Mouse (Mus musculus): Measurements from ENCODE around the gene Nck2.

Nck2 gene

GRCm38 (mm10) chr1:43497951-43498350, 53.6 kb downstream of the Nck2 start:
- DNase-seq (ENCODE audit: low read depth in 2 of 2, low spot score in 2 of 2): no peak

DNA sequence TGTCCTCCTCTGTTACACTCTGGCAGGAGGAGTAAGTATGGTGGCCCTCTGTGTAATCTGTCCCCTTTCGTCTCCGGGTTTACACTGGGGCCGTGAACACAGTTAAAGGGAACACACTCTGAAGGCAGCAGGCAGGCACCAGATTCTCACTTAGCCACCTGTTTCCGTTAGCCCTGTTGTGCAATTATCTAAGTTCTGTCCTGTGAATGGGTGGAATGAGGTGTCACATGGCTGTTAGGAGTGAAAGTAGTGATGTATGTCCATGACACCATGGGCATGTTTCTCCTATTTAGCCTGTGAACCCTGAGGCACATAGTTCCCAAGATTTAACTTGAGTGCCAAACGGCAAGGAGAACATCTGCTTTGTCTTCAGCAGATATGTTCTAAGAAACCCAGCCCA, 55.7 kb downstream of the Nck2 start:
- DNase-seq (ENCODE audit: low read depth in 2 of 2, low spot score in 2 of 2): no peak

DNA sequence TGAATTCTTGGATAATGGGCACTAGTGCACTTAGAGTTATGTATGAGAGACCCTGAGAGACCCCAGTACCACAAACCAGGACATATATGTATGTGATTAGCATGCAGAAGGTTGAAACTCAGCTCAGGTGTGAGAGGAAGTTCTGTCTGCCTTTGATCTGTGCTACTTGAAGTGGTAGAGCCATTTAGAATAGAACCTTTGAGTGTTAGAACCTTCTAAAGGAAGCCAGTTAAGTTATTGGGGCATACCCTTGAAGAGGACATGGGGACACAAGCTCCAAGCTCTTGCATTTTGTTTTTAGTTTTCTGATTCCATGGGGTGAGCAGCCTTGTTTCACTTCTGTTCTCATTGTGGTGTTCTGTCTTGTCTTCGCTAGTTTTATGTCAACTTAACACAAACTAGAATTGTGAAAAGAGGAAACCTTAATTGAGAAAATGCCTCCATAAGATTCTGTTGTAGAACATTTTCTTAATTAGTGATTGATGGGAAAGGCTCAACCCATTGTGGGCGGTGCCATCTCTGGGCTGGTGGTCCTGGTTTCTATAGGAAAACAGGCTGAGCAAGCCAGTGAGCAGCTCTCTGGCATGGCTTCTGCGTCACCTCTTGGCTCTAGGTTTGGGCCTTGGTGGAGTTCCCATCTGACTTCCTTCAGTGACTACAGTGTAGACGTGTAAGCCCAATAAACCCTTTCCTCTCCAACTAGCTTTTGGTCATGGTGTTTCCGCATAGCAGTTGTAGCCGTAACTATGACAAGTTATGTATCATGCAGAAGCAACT, 57.0 kb downstream of the Nck2 start:
- DNase-seq (ENCODE audit: low read depth in 2 of 2, low spot score in 2 of 2): peak in 1 of 2 experiments; percentile 30

DNA sequence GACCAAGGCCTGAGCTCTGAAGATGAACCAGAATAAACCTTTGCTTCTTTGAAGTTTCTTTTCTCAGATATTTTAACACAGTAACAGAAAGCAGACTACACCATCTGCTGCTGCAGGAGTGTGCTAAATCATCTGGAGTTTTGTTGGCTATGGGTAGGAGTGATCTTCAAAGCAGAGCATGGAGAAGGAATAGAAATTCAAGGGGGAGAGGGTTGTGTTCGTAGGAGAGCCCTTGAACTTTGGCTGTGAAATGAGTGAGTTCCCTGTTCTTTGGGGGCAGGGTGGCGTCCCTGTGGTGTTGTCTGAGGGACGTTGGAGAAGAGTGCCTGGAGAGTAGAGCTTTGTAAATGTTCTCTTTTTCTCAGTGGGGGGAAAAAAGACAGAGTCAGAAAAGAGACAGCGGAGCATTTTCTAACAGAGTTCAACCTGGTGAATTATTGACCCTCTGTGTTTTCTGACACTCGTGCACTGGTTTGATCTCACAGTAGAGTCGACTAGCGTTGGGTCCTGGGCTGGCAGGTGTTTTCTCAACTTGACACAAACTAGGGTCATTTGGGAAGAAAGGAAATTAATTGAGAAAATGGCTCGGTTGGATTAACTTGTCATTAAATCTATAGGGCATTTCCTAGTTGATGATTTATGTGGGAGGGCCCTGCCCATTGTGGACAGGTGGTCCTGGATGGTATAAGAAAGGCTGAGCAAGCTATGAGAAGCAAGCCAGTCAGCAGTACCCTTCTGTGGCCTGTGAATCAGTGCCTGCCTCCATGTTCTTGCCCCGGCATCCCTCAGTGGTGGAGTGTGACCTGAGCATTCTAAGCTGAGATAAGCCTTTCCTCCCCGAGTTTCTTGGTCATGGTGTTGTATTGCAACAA, 57.8 kb downstream of the Nck2 start:
- DNase-seq (ENCODE audit: low read depth in 2 of 2, low spot score in 2 of 2): no peak

- no peak for DNase-seq (ENCODE audit: low read depth in 2 of 2, low spot score in 2 of 2)
These were observed 58.4 kb downstream of the Nck2 start for GRCm38 (mm10) chr1:43502792-43503146.

- DNase-seq (ENCODE audit: low read depth in 2 of 2, low spot score in 2 of 2): no peak
These were observed 58.9 kb downstream of the Nck2 start for GRCm38 (mm10) chr1:43503261-43503660.

GRCm38 (mm10) chr1:43503676-43504075, 59.3 kb downstream of the Nck2 start:
- DNase-seq (ENCODE audit: low read depth in 2 of 2, low spot score in 2 of 2): no peak

GRCm38 (mm10) chr1:43504235-43504634, 59.9 kb downstream of the Nck2 start:
- DNase-seq (ENCODE audit: low read depth in 2 of 2, low spot score in 2 of 2): no peak

- no peak for DNase-seq (ENCODE audit: low read depth in 2 of 2, low spot score in 2 of 2)
These were observed 62.3 kb downstream of the Nck2 start for GRCm38 (mm10) chr1:43506638-43507037.

- no peak for DNase-seq (ENCODE audit: low read depth in 2 of 2, low spot score in 2 of 2)
These were observed 63.4 kb downstream of the Nck2 start for GRCm38 (mm10) chr1:43507809-43508208.

- peak; percentile 16 to 28 for DNase-seq (ENCODE audit: low read depth in 2 of 2, low spot score in 2 of 2)
These were observed 66.9 kb downstream of the Nck2 start for GRCm38 (mm10) chr1:43511256-43511655.

DNA sequence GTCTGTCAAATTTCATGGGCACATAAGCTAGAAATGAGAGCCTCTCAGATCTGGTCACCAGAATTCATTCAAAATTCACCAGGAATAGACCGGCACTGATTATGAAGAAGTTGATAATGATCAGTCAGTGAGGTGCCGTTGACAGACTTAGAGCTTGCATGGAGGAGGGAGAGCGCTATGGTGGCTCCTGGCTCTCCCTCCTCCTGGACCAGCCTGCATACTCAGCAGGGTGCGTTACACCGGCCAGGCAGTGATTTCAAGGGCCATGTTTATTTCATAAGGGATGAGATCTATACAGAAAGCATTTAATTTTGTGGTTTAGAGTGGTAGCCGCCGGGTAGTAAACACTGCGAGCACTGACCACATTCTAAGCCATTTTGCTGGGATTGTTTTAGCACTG, 67.3 kb downstream of the Nck2 start:
- no peak for DNase-seq (ENCODE audit: low read depth in 2 of 2, low spot score in 2 of 2)

DNA sequence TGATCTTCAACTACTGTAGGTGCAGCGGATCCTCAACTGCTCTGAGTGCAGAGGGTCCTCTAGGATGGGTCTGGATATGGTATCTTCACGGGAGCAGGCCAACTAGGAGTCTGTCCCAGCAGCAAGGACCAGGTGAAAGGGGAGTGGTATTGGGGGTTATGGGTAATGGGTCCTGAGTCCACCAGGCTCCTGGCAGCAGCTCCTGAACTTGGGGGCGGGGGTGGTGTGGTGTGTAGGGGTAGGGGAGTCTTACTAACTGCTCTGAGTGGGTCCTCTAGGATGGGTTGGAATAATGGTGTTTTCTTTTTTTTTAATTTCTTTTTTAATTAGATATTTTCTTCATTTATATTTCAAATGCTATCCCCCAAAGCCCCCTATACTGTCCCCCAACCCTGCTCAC, 73.0 kb downstream of the Nck2 start:
- no peak for DNase-seq (ENCODE audit: low read depth in 2 of 2, low spot score in 2 of 2)

DNA sequence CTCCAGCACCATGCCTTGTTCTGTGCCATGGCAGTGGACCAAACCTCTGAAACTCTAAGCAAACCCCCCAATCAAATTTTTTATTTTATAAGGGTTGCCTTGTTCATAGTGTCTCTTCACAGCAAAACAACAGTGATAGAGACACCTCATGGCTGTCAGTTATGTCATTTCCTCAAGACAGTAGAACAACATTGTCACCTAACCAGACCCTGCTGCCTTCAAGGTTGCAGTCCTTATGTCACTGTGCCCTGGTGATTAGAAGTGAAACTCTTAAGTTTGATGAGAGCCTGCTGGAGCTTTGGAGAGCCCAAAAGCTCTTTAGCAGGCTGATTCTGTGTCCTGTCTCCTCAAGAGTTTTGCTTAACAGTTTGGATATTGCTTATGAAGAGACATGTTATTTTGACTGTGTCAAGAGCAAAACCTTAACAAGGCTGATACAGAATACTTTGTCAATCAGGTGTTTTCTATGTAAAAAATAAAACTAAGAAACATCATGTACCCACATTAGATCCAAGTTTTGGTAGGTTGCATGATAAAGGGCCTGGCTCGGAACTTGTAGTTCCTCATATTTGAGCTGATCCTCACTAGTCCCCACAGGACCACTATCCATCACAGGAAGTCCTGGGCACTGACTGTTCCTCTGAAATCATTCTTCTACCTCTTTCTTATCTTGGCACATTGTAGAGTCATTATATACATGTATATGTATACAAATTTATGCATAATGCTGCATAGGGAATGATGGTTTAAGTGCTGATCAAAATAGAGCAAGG, 76.0 kb downstream of the Nck2 start:
- DNase-seq (ENCODE audit: low read depth in 2 of 2, low spot score in 2 of 2): no peak

DNA sequence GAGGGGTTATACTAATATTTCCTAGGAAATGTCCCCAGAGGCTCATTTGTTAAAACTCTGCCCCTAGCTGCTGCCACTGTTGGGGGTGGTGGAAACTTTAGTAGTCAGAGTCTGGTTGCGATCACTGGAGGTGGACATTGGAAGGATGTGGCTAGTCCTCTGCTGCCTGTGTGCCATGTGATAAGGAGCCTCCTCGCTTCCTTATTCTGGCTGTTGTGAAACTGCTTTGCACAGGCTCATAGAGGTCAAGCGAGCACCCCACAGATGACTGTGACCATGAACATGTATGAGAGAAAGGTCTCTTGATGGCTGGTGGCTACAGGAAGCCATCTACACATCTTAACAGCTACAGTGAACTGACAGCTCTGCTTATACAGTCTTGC, 76.6 kb downstream of the Nck2 start:
- no peak for DNase-seq (ENCODE audit: low read depth in 2 of 2, low spot score in 2 of 2)

DNA sequence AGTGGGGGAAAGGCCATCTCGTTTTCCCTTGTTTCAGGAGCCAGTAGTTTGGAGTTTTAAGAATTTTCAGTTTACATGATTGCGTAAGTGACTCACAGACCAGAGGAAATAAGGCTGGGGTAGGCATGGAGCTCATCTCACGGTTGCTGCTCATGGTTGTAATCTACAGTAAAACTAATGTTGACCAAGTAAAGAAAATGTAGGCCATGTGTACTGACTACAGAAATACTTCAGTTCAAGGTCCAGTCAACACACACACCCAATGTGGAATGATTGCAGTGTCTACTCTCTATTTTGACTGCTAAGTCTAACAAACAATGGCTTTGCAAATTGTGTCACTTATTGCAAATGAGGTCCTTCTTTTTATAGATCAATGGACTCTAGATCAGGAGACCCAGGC, 77.1 kb downstream of the Nck2 start:
- DNase-seq (ENCODE audit: low read depth in 2 of 2, low spot score in 2 of 2): no peak

DNA sequence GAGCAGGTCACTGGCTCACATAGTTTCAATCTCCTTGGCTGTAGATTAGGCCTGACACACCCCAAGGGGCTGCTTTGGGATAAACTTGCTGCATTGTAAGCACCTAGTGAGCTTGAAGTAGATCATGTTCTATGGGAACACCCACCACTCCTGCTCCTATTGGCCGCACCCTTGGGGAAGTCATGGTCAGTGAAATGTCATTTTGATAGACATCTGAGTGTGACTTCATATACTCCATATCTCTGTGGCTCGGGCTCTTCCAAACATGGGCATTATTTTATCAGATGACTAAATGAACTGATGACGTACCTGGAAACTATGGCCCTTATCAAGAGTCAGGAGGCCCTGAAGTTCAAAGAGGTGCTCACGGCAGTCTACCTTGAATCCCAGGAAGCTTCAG, 77.6 kb downstream of the Nck2 start:
- no peak for DNase-seq (ENCODE audit: low read depth in 2 of 2, low spot score in 2 of 2)

- DNase-seq (ENCODE audit: low read depth in 2 of 2, low spot score in 2 of 2): no peak
These were observed 78.6 kb downstream of the Nck2 start for GRCm38 (mm10) chr1:43522976-43523375.

DNA sequence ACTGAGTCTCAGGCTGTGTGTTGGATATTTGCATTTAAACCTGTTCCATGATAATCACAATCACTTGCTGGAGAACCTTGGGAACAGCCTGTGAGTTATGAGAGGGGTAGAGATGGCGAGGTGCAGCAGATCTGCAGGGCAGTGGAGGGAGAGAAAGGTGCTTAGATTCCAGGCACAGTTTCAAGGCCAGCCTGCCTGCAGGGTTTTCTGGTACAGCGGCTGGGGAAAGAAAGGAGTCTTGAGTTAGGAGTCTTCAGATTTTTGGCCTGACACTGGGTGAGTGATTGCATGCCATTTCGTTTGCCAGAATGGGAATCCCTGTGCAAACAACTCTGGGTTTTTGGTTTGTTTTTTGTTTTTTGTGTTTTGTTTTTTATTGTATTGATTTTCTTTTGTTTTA, 80.0 kb downstream of the Nck2 start:
- DNase-seq (ENCODE audit: low read depth in 2 of 2, low spot score in 2 of 2): no peak

DNA sequence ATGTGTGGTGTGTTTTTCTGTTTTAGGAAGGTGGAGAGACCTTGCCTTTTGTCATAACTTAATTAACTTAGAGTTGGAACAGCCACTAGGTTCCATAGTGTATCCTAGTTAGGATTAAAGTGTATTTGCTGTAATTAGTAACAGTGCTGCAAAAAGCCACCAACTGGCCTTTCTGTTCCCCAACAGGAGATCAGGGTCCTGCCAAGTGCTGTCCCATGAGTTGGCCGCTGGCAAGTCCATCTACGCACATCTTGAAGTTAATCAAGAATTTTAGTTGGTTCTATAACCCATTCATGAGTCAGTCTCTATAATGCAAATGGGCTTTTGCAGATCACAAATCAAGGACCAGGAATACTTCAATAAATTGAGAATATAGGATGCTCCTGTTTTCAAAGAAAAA, 83.9 kb downstream of the Nck2 start:
- no peak for DNase-seq (ENCODE audit: low read depth in 2 of 2, low spot score in 2 of 2)

DNA sequence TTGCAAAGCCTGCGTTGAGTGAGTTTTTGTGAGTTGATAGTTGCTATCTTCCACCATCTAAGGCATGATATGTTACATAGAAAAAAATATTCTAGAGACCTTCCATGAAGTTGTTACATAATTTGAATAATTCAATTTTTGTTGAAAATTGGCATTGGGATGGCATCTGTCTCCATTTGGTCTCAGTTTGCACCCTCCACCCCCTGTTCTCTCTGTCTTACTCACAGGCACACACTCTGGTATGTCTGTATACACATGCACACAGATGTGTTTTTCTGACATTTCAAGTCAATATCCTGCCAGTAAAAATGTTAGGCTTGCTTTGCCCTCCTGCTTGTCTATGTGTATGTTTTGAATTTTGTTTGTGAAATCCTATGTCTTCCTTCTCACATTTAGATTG, 84.7 kb downstream of the Nck2 start:
- DNase-seq (ENCODE audit: low read depth in 2 of 2, low spot score in 2 of 2): no peak
